In the genomic region with DNA sequence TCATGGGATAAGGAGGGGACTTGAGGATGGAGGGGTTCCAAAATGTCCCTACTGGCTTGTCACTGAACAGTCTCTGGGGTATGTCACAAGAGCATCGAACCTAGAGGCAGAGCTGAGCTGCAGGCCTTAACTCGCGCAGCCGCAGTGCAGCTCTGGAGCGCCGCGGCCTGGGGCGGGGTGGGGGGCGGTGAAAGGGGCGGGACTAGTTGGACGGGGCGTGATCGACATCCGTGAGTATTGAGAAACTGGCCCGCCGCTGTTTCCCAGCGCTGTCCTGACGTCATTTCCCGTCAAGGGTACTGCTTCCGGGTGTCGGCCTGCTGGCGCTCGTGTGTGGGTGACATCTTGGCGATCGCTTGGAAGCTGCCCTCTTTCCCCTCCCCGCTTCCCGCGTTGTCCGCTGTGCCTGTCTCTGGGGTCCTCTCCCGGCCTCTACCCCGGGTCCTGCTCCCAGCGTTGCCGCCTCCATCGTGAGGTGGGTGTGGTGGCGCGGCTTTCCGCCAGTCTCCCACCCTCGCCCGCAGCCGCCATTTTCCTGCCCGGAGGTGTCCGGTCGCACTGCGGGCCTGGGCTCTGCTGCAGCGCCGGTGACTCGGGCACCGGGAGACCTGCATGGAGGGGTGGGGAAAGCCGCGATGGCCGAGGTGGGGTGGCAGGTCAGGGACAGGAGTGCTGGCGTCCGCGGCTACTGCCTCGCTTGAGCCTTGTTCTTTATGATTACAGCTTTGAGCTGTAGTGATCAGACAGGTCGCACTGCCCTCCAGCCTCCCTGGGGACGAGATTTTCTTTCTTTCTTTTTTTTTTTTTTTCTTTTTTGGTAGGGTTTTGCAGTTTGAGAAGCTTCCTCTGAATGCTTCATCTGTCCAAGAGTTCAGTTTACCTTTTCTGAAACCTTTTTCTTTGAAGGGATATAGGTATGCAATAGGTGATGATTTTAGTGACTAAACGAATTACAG, we compare ENCODE assay signal across 8 mouse cellular contexts. TPM values are rescaled to one million over a fixed set of nuclear protein-coding genes. Genes with fewer than 3 reads are reported as not detected.
A peak's percentile ranks its signal among the peaks of the same experiment; 100 is the strongest.
DNase-seq lines count a peak whose midpoint lies in the region; ATAC-seq and TF ChIP-seq lines count a peak whose summit lies in the region.

Gene Ociad1 (plus strand): TSS at position 283 of the 956 bp plus-strand sequence.

- TF ChIP-seq POLR2A in bone marrow, adult 2 months (IDR thresholded peaks at IDR 0.05; ENCODE audit: borderline replicate concordance, control insufficient read depth, low read depth, low read length): peak; percentile 91; the same call in 1 of the 2 replicates
- peak; percentile 82; the same call in 1 of the 2 replicates for TF ChIP-seq POLR2A in limb, embryonic 14.5 days (IDR thresholded peaks at IDR 0.05; ENCODE audit: borderline replicate concordance, extremely low read depth, insufficient read depth, insufficient read length)

- peak within 1 kb of the TSS; percentile 67 for H3K9ac ChIP-seq in embryonic facial prominence, embryonic 15.5 days
- peak within 1 kb of the TSS; percentile 93 for H3K9ac ChIP-seq in limb, embryonic 14.5 days (ENCODE audit: low read depth, low read length, severe bottlenecking)
- peak within 1 kb of the TSS; percentile 93 for H3K9ac ChIP-seq in midbrain, postnatal 0 days (replicated peaks; ENCODE audit: low read length, poor library complexity, severe bottlenecking)

- no peaks in the 10 kb centered on the region for H3K9me3 ChIP-seq in embryonic facial prominence, embryonic 15.5 days (replicated peaks)
- H3K9me3 ChIP-seq in limb, embryonic 14.5 days (ENCODE audit: control insufficient read depth, low read length): no peaks in the 10 kb centered on the region
- H3K9me3 ChIP-seq in midbrain, postnatal 0 days (ENCODE audit: low read length): no peaks in the 10 kb centered on the region

- no peaks in the 10 kb centered on the region; the same call in 1 of the 2 replicates for H3K4me1 ChIP-seq in bone marrow, adult 2 months (ENCODE audit: control insufficient read depth, insufficient read depth, low read length)
- peaks cover 3% of the 10 kb centered on the region; the same call in 1 of the 2 replicates for H3K4me1 ChIP-seq in embryonic facial prominence, embryonic 15.5 days
- H3K4me1 ChIP-seq in limb, embryonic 14.5 days (ENCODE audit: control insufficient read depth, insufficient read depth, low read length): peaks cover 7% of the 10 kb centered on the region
- no peaks in the 10 kb centered on the region for H3K4me1 ChIP-seq in midbrain, postnatal 0 days (ENCODE audit: insufficient read depth, low read length)

- peak within 1 kb of the TSS; percentile 95 for H3K27ac ChIP-seq in bone marrow, adult 2 months (ENCODE audit: control insufficient read depth, insufficient read depth, low read depth, low read length, poor library complexity)
- peak within 1 kb of the TSS; percentile 92 for H3K27ac ChIP-seq in embryonic facial prominence, embryonic 15.5 days (replicated peaks)
- H3K27ac ChIP-seq in limb, embryonic 14.5 days (replicated peaks; ENCODE audit: low read depth, low read length): peak within 1 kb of the TSS; percentile 87
- peak within 1 kb of the TSS; percentile 90 for H3K27ac ChIP-seq in midbrain, postnatal 0 days (ENCODE audit: low read depth, low read length)

- TF ChIP-seq CTCF in bone marrow, adult 2 months (IDR thresholded peaks at IDR 0.05; ENCODE audit: control insufficient read depth, insufficient read depth, low read length): no peak
- TF ChIP-seq CTCF in midbrain, postnatal 0 days (IDR thresholded peaks at IDR 0.05): peak; percentile 34

- no peaks in the 10 kb centered on the region for H3K27me3 ChIP-seq in embryonic facial prominence, embryonic 15.5 days
- H3K27me3 ChIP-seq in limb, embryonic 14.5 days (ENCODE audit: control insufficient read depth, insufficient read depth, low read length): no peaks in the 10 kb centered on the region
- H3K27me3 ChIP-seq in midbrain, postnatal 0 days (ENCODE audit: insufficient read depth, low read length): no peaks in the 10 kb centered on the region

- under 1% methylated on average over 58 of the region's 58 CpGs for WGBS in bone marrow, adult 2 months
- WGBS in embryonic facial prominence, embryonic 15.5 days: under 1% methylated on average over 58 of the region's 58 CpGs
- 2% methylated on average over 44 of the region's 58 CpGs for WGBS in limb, embryonic 14.5 days
- 1% methylated on average over 53 of the region's 58 CpGs for WGBS in midbrain, postnatal 0 days

- H3K4me2 ChIP-seq in embryonic facial prominence, embryonic 15.5 days (replicated peaks): peak within 1 kb of the TSS; percentile 61
- peak within 1 kb of the TSS; percentile 69 for H3K4me2 ChIP-seq in limb, embryonic 14.5 days (replicated peaks; ENCODE audit: low read depth, low read length, severe bottlenecking)
- peak within 1 kb of the TSS; percentile 57 for H3K4me2 ChIP-seq in midbrain, postnatal 0 days (ENCODE audit: low read depth, low read length, poor library complexity, severe bottlenecking)

- DNase-seq in 416B (ENCODE audit: low read depth): peak; percentile 98
- peak; percentile 94 for DNase-seq in heart, adult 8-10 months (ENCODE audit: low spot score)
- DNase-seq in kidney, adult 9 months: peak; percentile 97
- DNase-seq in limb, embryonic 14.5 days (ENCODE audit: low spot score): peak; percentile 99
- DNase-seq in midbrain, postnatal 0 days (ENCODE audit: low spot score): peak; percentile 99
- peak; percentile 86 to 91 for DNase-seq in spleen, postnatal 14 days (ENCODE audit: low spot score in 2 of 2)

- peak within 1 kb of the TSS; percentile 90 for H3K4me3 ChIP-seq in bone marrow, adult 2 months (replicated peaks; ENCODE audit: control insufficient read depth, low read depth, low read length)
- H3K4me3 ChIP-seq in embryonic facial prominence, embryonic 15.5 days (replicated peaks): peak within 1 kb of the TSS; percentile 85
- peak within 1 kb of the TSS; percentile 88 for H3K4me3 ChIP-seq in limb, embryonic 14.5 days (replicated peaks; ENCODE audit: low read length)
- H3K4me3 ChIP-seq in midbrain, postnatal 0 days (ENCODE audit: low read depth, low read length): peak within 1 kb of the TSS; percentile 66

- H3K36me3 ChIP-seq in embryonic facial prominence, embryonic 15.5 days: peaks cover 17% of the 10 kb centered on the region
- H3K36me3 ChIP-seq in limb, embryonic 14.5 days (ENCODE audit: control insufficient read depth, insufficient read depth, low read length): peaks cover 18% of the 10 kb centered on the region
- peaks cover 7% of the 10 kb centered on the region; the same call in 1 of the 2 replicates for H3K36me3 ChIP-seq in midbrain, postnatal 0 days (ENCODE audit: insufficient read depth, low read length)

- peak; percentile 99 for ATAC-seq in embryonic facial prominence, embryonic 15.5 days (ENCODE audit: insufficient number of reproducible peaks, low FRiP score, low TSS enrichment, low read depth)
- peak; percentile 100 for ATAC-seq in limb, embryonic 14.5 days (ENCODE audit: low FRiP score, low read depth)
- peak; percentile 99 for ATAC-seq in midbrain, postnatal 0 days (ENCODE audit: low FRiP score)

RNA-seq across cellular contexts. Expression of gene Ociad1, which starts in this region (rescaled TPM):
- 136 and 217 TPM in 2 replicates for polyA plus RNA-seq in bone marrow, adult 2 months (2011; ENCODE audit: insufficient read depth, insufficient read length, low replicate concordance, missing spikeins)
- polyA plus RNA-seq in embryonic facial prominence, embryonic 15.5 days (2015; fragmentation: Nextera tagmentation; extraction: Ambion mirVana): 234 and 236 TPM in 2 replicates
- 100 to 1,000 TPM; 233 to 264 (median 240) TPM for total RNA-seq in heart, adult 8-10 months (2022)
- polyA plus RNA-seq in limb, embryonic 14.5 days (2012; rRNA removed): 147 and 171 TPM in 2 replicates
- polyA plus RNA-seq in limb, embryonic 14.5 days (2014; fragmentation: Nextera tagmentation; extraction: Ambion mirVana): 137 and 144 TPM in 2 replicates
- total RNA-seq in midbrain, postnatal 0 days (2014; rRNA removed): 188 and 195 TPM in 2 replicates
- 399 and 409 TPM in 2 replicates for polyA plus RNA-seq in midbrain, postnatal 0 days (2015; fragmentation: Nextera tagmentation; extraction: Ambion mirVana)

Comparison
In these comparisons a context has a peak if more than half of its experiments do, and no peak if none do; other contexts are left out.
1. Peak in every context shown above with its lines: DNase-seq, ATAC-seq, H3K4me3 ChIP-seq and H3K27ac ChIP-seq.